Mouse (Mus musculus) spleen, adult 18-20 months (tissue): ENCODE results near the gene Ei24.
A peak's percentile ranks its signal among the peaks of the same experiment; 100 is the strongest.

ENCODE experiments used
- DNase-seq, 2 experiments: peaks; one replicate each; pipeline ENCODE4 v3.0.0; 2022; ENCODE audit warnings: mixed read lengths in 2 of 2

Ei24 gene

DNA sequence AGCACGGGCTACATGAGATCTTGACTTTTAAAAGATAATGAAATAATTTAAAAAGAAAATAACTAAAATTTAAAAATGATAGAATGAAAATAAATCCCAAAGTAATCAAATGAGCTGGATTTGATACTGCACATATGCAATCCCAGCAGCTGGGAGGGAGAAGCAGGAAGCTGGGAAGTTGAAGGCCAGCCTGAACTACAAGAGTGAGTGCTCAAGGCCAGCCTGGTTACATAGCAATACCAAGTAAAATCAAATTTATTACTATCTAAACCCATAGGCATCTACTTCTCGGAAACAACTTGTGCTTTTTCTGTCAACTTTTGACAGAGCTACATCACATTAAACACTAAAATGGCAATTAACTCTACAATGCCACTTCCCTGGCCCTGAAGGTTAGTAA, 13.3 kb downstream of the Ei24 start:
- no peak for DNase-seq

DNA sequence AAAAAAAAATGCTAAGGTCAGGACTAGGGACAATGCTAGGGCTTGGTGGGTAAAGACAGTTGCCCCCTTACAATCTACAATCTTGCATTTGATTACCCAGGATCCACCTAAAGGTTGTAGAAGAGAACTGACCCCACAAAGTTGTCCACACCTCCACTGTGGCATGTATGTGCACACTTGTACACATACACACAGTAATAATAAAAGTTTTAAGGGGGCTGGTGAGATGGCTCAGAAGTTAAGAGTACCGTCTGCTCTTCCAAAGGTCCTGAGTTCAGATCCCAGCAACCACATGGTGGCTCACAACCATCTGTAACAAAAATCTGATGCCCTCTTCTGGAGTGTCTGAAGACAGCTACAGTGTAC, 28.2 kb downstream of the Ei24 start:
- DNase-seq: no peak

DNA sequence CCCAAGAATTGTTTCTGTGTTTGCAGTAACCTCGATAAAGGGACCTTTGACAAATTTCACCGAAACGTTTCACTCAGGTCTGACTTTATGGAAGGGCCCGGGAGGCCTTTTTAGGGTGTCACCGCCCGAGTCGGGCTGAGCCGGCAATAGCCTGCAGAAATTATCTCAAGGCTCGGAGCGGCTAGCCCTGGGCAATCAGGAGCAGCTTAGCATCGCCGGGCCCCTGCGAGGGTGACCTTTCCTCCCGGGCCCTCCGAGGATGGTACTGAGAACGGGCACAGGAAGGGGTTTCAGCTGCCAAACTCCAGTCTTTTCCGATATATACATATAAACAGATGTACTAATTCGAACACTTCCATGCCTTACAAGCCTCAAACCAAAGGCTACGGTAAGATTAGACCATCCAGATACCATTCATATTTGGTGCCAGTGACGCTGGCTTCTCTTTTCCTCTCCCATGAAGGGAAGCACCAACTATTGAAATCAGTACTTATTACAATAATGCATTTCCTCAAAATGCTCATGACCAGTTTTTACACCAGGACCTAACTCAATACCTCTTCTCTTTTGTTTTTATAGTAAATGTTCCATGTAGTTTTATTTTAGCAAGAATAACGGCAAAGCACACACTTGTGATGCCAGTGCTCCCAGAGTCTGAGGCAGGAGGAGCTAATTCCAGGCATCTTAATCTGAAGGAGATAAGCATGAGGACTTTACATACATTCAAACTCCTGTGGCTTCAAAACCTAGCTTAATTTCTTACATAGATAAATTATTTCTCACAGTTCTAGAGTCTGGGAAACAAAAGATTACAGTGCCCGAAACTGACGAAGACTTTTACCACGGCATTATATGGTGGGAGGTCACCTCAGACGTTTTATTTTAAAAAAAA, 28.8 kb downstream of the Ei24 start:
- peak; percentile 26 to 54 for DNase-seq

DNA sequence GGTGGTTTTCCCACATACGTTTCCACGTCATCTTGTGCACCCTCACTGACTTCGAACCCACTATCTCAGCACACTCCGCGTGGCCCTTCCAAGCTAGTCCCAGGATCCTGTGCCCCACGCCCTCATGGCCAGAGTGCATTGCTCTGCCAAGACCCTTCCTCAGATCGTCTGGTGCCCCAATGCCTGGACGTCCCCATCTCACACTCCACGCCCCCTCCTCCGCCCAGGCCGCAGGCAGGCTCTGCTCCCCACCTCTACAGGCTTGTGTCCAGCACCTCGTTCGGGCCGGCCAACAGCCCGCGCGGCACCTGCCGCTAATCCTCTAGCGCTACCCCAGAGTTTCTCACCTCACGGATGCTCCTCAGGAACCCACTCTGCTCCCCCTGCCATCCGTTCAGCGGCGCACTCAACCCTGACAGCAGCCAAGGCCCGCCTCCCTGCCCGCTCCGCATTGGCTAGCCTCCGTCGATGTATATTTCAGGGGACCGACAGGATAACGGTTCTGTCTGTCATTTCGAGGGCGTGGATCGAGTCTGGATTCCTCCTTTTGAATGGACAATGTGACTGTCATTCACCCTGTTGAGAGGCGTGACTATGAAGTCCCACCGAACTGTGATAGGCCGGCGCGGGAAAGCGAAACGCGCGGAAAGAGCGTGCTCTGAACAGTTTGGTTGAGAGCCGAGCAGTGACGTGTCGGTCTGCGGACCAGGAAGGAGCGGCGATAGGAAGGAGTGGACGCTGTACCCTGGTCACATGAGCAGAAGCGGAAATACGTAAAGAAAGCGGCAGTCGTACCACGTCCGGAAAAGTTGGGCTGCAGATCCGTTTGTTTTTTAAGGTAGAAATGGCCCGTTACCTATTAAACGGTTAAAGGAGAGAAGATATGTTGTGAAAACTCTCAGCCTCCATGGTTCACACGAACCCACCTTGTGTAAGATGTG, 29.7 kb downstream of the Ei24 start, which contains the start of gene Stt3a:
TSS of gene Stt3a (minus strand) at position 477 of the 941 bp plus-strand sequence.
- DNase-seq: peak; percentile 88 to 96

DNA sequence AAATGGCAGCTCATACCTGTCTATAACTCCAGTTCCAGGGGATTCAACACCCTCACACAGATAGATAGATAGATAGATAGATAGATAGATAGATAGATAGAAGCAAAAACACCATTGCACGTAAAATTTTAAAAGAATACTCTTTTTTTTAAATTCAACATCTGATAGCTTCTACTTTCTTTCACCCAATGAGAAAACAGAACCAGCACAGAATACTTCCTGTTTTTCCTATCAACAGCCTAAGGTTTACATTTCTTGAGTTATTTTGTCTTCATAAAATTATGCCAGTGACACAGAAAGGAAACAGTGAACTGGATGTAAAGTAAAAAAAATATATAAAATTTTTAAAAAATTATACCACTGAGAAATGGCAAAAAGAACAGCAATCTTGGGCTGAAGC, 32.8 kb downstream of the Ei24 start:
- no peak for DNase-seq
